Mouse (Mus musculus) CH12F3 (cell line): Measurements from ENCODE around the gene Med27.

ENCODE experiments used
- in situ Hi-C: fragments of 300-500 bp; cut with MboI; formaldehyde crosslinking; loops from 2 replicates; pipeline ENCODE4 v1.14.3; 2020; ENCODE audit warnings: low sequenced_read_pairs

Med27 gene

DNA sequence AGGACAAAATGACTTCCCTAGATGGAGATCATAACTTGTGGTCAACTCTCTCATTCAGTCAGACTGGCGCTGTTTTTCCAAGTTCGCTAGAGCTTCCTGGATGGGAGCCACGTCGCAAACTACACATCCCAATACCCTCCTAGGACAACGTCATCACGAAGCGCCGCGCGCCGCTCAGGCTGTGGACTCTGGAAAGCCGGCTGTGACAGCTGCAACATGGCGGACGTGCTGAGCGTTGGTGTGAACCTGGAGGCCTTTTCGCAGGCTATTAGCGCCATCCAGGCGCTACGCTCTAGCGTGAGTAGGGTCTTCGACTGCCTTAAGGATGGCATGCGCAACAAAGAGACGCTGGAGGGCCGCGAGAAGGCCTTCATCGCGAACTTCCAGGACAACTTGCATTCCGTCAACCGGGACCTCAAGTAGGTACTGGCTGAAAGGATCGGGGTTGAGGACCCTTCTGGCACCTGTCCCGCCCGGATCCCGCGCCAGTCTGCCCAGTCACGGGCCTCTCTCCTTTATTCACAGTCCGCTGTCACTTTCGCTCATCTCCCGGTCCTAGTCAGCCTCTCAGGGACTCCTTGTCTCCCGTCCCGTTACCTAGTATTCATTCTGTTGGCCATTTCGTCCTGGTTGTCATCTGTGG lies at the start of gene Med27:
Med27 (plus strand) TSS at position 191 of the 643 bp plus-strand sequence.
- in situ Hi-C loops = no loop called here

DNA sequence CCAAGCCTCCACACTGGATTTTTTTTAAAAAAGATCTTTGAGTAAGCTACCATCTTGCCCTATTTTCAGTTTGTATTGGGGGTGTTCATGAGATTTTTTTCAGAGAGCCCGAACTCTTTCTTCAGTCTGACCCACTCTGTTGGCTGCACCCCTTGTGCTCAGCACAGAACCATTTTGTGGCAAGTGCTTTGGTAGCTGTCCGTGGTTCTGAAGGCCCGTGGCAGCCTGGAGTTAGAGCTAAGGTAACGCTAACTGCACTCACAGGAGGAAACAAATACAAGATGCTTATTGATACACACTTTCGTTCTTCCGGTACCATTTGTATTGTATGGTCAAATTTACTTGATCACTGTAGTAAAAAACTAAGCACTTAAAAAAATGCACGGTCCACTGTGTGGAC lies 36.7 kb upstream of the Med27 start:
- in situ Hi-C loops = no loop called here

DNA sequence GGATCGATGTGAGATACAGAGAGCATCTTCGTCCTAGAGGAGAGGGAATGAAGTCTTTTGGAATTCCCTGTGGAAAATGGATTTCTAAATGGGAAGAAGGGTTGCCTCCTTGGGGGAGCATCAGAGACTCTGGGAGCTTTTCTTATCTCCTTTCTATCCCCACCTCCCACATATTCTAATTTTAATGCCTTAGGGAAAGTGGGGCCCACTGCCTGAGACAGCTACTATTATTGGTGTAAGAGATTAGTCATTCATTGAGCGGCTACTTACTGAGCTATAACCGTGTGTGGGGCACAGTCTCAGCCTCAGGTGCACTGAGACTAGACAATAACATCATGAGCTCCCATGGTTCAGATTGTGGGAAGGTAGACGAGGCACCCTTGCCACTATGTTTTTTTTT lies 34.6 kb upstream of the Med27 start:
- in situ Hi-C loops = no loop called here

DNA sequence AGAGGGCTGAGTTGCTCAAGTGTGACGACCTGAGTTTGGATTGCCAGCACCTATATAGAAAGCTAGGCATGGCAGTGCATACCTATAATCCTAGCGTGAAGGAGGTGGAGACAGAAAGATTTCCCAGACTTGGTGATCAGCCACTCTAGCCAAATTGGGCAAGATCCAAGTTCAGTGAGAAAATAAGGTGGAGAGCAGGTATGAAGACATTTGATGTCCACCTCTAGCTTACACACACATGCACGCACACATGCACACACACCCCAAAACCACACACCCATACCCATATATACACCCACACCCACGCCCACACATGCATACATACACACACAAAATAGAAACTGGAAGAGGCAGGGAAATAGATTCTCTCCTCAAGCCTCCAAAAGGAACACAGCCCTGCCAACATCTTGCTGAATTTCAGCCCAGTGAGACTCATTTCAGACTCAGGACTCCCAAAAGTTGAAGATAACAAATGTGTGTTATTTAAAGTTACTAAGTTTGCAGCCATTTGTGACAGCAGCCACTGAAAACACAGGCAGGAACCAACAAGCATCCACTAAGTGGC lies 28.6 kb upstream of the Med27 start:
- in situ Hi-C loops = no loop called here

DNA sequence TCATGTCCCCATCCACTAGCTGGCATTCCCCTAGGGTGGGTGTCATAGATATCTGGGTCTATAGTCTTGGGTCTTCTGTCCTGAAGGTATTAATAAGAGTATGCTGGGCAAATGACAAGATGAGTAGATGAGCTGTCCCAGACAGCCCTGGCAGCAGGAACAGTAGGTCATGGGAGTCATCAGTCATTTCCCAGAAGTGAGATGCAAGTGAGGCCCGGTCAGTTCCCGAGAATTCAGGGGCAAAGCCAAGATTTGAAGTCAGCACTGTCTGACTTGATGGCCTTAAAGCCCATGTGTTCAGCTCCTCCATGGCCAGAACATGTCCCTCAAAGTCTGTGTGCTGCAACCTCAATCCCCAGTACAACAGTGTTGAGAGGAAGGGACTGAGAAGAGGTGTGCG lies 28.0 kb upstream of the Med27 start:
- in situ Hi-C loops = no loop called here

DNA sequence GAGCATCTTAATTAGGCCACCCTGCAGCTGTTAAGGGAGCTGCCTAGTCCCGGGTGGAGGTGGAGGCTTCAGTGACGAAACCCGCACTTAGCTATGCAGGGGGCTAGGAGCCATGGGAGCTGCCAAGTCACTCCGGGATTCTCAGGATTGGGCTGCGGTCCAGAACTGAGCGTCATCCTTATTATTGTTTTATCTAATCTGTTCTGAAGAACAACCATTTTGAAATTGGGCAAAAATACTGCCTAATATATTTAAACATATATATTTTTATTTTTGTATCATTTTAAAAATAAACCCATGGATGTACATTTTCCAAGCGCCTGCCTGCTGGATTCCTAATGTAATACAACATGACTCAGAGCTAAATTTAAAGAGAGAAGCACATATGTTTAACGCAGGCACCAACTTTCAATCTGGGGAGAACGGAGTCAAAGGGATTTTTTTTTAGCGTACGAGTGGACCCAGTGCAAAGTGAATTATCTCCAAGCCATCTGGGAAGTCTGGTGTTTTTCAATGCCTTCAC lies 26.3 kb upstream of the Med27 start:
- in situ Hi-C loops = no loop called here

DNA sequence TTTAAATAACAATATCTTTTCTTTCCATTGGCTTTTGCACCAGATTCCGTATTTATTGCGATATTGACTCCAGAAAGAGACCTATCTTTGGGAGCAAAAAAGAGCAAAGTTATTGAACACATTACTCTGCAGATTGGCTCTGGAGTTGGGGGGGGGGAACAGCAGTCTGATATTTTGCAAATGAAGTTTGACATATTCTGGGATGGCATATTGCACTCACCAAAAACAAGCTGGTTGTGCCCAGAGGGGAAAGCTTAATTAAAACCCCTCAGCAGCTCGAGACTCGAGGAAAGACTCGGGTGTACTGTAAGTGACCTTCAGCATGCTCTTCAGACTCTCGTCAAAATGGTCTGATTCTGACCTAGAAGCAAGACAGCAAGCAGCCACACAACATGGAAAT lies 25.8 kb upstream of the Med27 start:
- in situ Hi-C loops = no loop called here

DNA sequence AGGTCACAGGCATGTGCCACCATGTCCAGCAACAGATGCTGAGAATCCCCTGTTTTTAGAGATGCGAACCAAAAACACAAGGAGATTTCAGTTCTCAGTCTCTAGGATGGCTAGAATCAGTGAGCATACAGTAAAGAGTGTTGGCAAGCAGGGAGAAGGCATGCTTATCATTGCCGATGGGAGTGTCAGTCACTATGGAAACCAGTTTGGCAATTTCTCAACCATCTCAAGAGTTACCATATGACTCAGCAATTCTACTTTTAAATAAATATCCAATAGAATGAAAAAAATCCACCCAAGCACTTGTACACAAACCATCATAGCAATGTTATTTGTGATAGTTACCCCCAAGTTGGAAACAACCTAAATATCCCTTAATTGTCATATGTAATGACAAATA lies 22.2 kb upstream of the Med27 start:
- in situ Hi-C loops = no loop called here

DNA sequence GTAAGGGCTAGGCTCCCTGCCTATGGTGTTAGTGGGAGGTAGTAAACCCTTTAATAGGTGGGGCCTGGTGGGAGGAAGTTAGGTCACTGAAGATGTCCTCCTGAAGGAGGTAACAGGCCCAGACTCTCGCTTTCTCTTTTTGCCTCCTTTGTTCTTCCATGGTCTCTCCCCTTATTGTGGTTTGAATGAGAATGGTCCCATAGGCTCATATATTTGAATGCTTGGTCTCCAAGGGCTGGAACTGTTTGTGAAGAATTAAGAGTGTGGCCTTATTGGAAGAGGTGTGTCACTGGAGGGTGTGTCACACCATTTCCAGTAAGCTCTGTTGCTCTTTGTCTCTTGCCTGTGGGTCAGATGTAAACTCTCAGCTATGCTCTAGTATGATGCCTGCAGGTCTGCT lies 16.1 kb upstream of the Med27 start:
- in situ Hi-C loops = no loop called here

DNA sequence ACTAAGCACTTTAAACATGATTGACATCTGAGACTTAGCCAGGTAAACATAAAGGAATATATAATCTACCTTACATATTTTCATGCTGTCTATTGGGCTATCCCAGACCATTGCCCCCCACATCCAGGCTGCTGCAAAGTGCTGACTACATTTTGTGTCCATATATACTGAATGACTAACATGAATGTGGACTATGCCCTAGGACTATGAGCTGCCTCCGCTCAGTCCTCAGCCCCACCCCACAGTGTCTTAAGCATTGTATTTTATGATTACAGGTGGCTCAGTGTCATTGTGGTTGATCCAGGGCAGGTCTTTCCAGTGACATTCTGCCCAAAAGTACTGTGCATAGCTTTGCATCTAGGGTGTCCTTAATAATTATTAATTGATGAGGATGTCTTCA lies 8.2 kb upstream of the Med27 start:
- in situ Hi-C loops = no loop called here

DNA sequence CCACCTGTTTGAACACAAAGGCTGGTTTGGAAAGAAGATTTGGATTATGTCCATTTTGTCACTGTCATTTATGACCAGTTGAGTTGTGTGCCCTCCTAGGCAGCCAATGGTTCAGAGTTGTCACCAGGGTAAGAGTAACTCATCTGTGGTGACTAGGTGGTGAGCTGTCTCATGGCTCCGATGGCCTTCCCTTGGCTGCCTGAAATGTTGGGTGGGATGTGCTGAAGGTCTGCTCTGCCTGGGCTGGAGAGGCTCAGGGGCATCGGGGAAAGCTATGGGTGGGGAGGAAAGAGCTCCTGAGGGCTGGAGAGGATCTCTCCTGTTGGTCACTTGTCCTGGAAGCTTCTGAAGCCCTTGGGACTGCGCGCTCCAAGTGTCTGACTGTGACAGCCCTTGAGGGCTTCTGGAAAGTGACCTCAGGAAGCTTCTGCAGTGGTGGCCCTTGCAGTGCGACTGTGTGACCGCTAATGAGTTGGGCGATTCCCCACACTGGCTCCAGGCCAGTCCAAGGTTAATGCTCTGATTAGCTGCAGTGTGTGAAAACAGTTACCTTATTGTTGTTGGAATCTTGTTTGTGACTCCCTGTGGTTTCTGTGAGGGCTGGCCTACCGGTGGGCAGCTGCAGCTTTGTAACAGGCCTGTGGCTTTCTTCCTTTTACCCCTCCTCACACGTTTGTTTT lies 12.2 kb downstream of the Med27 start:
- in situ Hi-C loops = no loop called here

DNA sequence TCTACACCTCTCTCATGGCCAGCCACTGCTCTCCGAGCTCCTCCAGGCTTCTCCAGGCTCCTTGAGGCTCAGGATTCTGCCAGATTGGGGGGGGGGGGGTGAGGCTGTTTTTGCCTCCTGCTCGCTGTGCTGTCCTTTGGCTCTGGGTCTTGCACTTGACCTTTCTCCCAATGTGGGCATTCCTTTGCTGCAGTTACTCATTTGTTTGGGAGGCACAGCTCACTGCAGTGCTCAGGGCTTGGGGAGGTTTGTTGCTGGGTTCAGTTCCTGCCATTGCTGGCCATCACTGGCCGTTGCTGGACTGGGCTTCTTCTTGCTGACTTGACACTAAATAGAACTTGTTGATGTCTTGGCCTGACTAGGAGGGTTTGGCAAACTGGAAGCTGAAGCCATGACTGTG lies 14.3 kb downstream of the Med27 start:
- in situ Hi-C loops = no loop called here

DNA sequence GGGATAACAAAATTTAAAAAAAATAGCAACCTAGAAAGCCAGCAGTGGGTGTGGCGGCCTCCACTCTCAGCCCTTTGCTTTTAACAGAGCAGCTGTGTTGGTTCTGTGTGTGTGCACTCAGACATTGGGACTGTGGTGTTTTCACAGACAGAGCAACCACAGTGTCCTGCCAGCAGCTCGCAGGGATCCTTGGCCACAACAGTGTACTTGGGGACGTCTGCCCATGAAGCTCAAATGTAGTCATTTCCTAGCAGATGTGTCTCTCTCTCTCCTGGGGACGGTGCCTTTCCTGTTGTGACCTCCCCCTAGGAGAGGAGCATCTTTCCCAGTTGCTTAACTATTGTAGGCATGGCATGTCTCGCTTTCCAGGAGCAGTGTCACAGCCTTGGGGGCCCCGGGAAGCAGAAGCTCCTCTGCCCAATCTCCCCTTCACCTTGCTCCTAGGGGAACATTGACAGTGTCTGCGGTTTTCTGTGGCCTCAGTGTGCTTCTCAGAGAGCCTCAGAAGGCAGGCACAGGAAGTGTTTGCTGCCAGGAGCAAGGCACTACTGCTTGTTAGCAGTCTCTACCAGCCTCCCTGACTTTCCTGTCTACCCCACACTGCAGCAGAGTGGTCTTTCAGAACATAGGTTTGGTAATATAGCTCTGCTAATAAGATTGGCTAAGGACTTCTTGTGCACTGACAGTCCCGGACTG lies 18.5 kb downstream of the Med27 start:
- in situ Hi-C loops = no loop called here

DNA sequence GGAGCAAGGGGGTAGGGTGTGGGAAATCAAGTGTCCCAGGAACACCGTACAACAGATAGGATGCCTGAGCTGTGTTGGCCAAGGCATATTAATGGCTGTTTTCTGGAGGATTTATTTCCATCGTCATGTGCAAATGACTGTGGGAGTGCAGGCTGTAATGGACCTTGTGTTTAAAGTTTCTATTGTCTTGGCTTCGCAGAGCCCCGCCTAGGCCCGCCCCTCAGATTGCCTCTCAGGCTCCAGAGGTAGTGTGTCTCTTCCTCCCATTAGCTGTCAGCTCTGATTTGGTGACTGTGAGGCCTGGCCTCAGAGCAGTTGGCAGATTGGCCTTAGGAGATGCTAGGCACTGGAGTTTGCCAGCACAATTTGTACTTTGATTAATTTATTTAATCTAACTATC lies 22.1 kb downstream of the Med27 start:
- in situ Hi-C loops = no loop called here

DNA sequence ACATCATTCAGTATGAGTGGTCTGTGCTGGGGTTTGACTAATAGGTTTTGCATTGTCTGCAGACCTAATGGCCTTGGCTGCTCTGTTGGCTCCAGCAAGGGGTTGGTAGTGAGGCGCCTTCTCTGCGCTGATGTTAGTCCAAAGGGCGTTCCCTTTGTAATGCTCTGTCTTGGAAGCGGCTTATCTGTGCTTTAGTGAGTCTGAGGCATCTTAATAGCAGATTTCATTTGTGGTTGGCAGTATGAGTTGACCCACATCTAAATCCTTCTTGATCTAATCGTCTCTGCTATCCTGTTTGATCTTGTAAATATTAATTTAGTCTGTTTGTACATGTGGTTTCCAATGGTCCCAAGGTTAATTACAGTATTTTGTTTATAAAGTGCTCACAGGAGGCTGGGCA lies 25.6 kb downstream of the Med27 start:
- in situ Hi-C loops = no loop called here

DNA sequence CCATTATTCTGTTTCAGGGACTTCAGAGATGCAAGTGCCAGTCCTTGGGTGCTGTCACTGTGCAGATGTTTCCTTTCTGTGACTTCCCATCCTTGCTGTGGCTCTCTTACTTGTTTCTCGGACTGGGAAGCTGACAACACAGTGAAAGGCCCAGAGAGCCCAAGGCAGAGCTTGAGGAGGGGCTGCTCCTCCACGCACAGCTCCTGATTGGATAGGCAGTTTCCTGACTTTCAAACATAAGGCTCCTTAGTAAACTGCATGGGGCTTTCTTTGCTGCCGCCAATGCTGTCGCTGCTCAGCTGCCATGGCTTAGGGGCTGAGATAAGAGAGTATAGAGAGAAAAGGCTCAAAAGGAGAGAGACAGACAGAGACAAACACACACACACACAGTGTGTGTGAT lies 35.1 kb downstream of the Med27 start:
- in situ Hi-C loops = no loop called here

DNA sequence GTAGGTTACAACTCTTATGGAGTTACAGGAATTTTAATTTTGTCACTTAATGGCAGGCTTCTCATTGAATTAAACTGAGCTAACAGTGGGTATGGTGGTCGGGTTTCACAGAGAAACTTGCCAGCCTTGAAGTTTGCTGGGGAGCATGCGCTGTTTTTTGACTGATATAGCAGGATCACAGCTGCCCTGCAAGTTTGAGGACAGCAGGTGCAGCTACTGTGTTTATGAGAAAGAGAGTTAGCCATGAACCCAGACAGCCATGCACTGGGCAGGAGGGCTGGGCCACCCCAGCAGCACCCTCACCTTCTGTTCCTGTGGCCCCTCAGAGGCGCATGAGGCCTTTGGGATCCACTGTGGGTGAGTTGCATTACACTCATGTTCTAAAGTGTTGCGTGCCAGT lies 36.0 kb downstream of the Med27 start:
- in situ Hi-C loops = no loop called here

DNA sequence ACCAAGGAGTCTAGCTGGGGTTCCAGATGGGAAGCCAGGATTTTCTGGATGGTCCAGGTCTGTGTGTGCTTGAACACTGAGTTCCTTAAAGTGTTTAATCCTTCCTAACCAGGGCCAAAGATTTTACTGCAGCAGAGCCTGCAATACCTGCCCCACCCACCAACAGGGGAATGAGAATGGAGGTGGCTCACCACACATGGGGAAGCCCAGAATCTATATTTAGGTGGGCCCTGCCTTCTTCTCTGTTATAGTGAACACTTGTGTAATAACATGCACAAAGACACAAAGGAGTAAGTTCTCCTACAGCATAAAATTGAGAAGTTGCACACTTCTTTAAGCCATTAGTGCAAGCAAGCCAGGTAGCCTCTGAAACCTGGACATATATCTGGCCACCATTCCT lies 36.5 kb downstream of the Med27 start:
- in situ Hi-C loops = no loop called here

DNA sequence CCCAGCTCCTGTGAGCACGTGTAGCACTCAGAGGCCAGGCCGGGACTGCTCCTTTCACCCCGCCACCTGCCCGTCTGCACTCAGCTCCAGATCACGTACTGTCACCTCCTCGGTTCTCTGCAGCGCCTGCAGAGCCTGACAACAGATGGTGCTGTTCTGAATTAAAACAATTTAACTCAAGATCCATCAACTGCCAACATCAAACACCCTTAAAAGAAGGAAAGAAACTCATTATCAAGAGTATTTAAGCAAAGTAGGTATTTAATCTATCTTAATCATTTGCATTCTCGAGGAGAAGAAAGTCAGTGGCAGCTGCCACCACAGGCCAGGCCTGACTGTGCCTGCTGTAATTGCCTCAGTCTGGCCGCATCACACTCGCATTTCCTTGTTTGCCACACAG lies 38.8 kb downstream of the Med27 start:
- in situ Hi-C loops = no loop called here

DNA sequence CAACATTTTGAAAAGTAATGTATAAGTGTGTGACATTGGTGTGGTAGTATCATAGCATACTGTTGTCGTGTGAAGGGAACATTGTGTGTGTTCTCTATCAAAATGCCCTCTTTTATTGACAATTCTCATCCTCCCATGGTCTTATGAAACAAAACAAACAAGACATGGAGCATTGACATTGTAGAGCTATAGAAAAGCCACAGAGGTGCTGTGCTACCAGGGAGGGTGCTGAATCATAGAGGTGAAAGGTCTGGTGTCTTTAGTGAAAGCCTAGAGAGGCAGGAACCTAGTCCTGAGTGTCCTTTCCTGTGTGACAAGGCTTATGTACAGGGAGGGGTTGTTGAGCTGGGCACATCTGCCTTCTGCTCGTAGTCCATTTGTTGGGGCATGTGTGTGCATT lies 40.6 kb downstream of the Med27 start:
- in situ Hi-C loops = no loop called here

DNA sequence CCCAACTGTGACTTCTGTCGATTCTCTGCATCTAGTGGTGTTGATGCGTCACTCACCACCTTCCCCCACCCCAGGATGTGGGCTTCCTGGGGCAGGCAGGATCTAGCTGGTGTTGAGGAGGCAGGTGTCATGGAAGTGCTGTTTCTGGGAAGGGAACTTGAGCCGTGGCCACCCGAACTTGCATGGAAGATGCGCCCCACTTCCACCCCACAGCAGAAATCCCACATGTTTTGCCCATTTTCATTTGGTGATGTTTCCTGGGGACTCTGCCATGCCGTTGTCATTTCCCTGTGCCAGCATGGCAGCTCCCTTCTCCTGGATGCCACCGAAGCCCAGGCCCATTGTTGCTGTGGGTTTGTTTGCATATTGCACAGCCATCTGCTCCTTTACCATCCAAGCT lies 42.3 kb downstream of the Med27 start:
- in situ Hi-C loops = no loop called here

DNA sequence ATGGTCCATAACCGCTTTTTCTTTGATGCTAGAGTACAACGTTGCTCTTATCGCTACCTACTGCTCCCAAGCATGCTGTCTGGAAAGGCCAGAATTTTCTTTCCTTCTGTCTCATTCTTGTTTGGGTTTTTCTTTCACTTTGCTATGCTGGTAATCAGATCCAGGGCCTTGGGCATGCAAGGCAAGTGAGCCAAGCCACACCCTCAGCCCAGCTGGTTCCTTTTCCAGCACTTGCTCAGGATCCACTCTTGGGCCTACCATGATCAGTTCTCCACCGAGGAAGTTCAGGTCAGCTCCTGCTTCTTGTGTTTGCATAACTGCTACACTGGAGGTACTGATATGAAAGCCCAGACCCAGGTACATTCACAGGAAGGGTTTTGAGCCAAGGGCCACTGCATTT lies 44.5 kb downstream of the Med27 start:
- in situ Hi-C loops = no loop called here
